ENCODE assay signal across 19 mouse cellular contexts in the genomic region with DNA sequence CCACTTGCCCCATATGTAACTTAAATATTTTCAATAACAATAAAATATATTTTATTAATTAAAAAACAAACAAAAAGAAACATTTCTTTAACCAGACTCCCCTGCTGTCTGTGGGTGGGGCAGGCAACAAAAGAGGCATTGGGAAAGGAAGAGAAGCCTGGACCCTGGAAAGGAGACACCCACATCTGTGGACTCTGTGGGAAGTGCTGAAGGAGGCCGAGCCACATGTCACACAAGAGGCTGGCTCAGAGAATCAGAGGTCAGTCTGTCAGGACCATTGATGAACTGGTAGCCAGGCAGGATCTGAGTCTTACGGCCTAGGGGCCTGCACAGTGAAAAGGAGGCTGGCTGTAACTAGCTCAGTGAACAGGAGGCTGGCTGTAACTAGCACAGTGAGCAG.
"Had no signal": no experiment of that assay in that cellular context is flagged by ENCODE, and none has a peak within 500 bp of the region (broad histone marks: within the 10 kb centered on the region; RNA-seq: fewer than 3 reads in every experiment).

No protein-coding gene starts in this region.

- H3K9me3 ChIP-seq: liver, embryonic 15.5 days; lung, embryonic 15.5 days; megakaryocyte, embryonic 14.5 days; midbrain, embryonic 12.5 days; midbrain, embryonic 15.5 days; neural tube, embryonic 12.5 days; neural tube, embryonic 15.5 days had no signal

- H3K4me1 ChIP-seq: liver, embryonic 15.5 days; lung, embryonic 15.5 days; midbrain, embryonic 12.5 days; midbrain, embryonic 15.5 days; neural tube, embryonic 12.5 days; neural tube, embryonic 15.5 days had no signal

- H3K4me2 ChIP-seq: liver, embryonic 11.5 days; liver, embryonic 15.5 days; lung, embryonic 15.5 days; midbrain, embryonic 12.5 days; midbrain, embryonic 15.5 days; neural tube, embryonic 12.5 days; neural tube, embryonic 15.5 days had no signal

- DNase-seq: kidney, adult 2 months; lung, adult 18-20 months; lung, postnatal 10 days; lung, postnatal 36 days; right cerebral cortex, adult 18-20 months; right cerebral cortex, postnatal 14 days; right cerebral cortex, postnatal 4 days; thymus, adult 2 months; thymus, postnatal 25 days had no signal

- H3K27me3 ChIP-seq: liver, embryonic 15.5 days; lung, embryonic 15.5 days; megakaryocyte, embryonic 14.5 days; midbrain, embryonic 12.5 days; midbrain, embryonic 15.5 days; neural tube, embryonic 12.5 days; neural tube, embryonic 15.5 days had no signal

- H3K4me3 ChIP-seq: liver, embryonic 15.5 days; lung, embryonic 15.5 days; megakaryocyte, embryonic 14.5 days; midbrain, embryonic 12.5 days; midbrain, embryonic 15.5 days; neural tube, embryonic 12.5 days; neural tube, embryonic 15.5 days had no signal

- H3K27ac ChIP-seq: kidney, postnatal 0 days; liver, embryonic 15.5 days; lung, embryonic 15.5 days; midbrain, embryonic 12.5 days; midbrain, embryonic 15.5 days; neural tube, embryonic 12.5 days; neural tube, embryonic 15.5 days; stomach, postnatal 0 days had no signal

- H3K9ac ChIP-seq: liver, embryonic 15.5 days; lung, embryonic 15.5 days; midbrain, embryonic 12.5 days; midbrain, embryonic 15.5 days; neural tube, embryonic 12.5 days; neural tube, embryonic 15.5 days had no signal

- ATAC-seq: midbrain, embryonic 15.5 days had no signal
